ENCODE assay signal across 11 mouse cellular contexts in genomic region chr10:95551752-95552151, GRCm38 (mm10). TPM values are rescaled to one million over a fixed set of nuclear protein-coding genes. Genes with fewer than 3 reads are reported as not detected.
A peak's percentile ranks its signal among the peaks of the same experiment; 100 is the strongest.
DNase-seq lines count a peak whose midpoint lies in the region; ATAC-seq lines count a peak whose summit lies in the region.
"Had no signal": no experiment of that assay in that cellular context is flagged by ENCODE, and none has a peak within 500 bp of the region (broad histone marks: within the 10 kb centered on the region; RNA-seq: fewer than 3 reads in every experiment).

No protein-coding gene starts in this region.

- H3K4me1 ChIP-seq in heart, embryonic 13.5 days, result peaks cover 40% of the 10 kb centered on the region
- peaks cover 4% of the 10 kb centered on the region for H3K4me1 ChIP-seq in neural tube, embryonic 12.5 days

- no peak for ATAC-seq in heart, embryonic 13.5 days (ENCODE audit: extremely low read depth, insufficient number of reproducible peaks, low FRiP score, low TSS enrichment)
- ATAC-seq in neural tube, embryonic 12.5 days (ENCODE audit: low FRiP score, low read depth), result 0 out of 2 replicates have a peak, but pooled peaks have one; percentile 22

- H3K36me3 ChIP-seq in heart, embryonic 13.5 days, result peaks cover 61% of the 10 kb centered on the region
- H3K36me3 ChIP-seq in neural tube, embryonic 12.5 days, result peaks cover 27% of the 10 kb centered on the region
- 0 out of 2 replicates have a peak, but pooled peaks cover 4% of the 10 kb centered on the region for H3K36me3 ChIP-seq in splenic B cell, adult 2 months (ENCODE audit: control insufficient read depth, insufficient read depth, low read length, poor library complexity, severe bottlenecking)

- no peak for DNase-seq in heart, postnatal 4 days
- no peak for DNase-seq in neural tube, embryonic 10.5 days (ENCODE audit: extremely low spot score, low spot score)
- DNase-seq in adipocyte (ENCODE audit: low spot score), result peak; percentile 51
- DNase-seq in splenic B cell, adult 2 months (ENCODE audit: low read depth, low spot score), result peak; percentile 47
- DNase-seq in layer of hippocampus, adult 9-10 months (ENCODE audit: low spot score), result no peak
- DNase-seq in T-cell, adult 2 months (ENCODE audit: low spot score), result no peak
- DNase-seq: cerebellum, adult 11-12 months; thymus, postnatal 36 days had no signal

- H3K27ac ChIP-seq in heart, embryonic 13.5 days (replicated peaks), result no peak overlapping the region
- H3K27ac ChIP-seq in neural tube, embryonic 12.5 days, result no peak overlapping the region

- H3K27me3 ChIP-seq in heart, embryonic 13.5 days (replicated peaks), result no peaks in the 10 kb centered on the region
- H3K27me3 ChIP-seq in neural tube, embryonic 12.5 days (replicated peaks), result no peaks in the 10 kb centered on the region
- H3K27me3 ChIP-seq in splenic B cell, adult 2 months (ENCODE audit: control insufficient read depth, insufficient read depth, low read length, poor library complexity, severe bottlenecking), result no peaks in the 10 kb centered on the region

- H3K4me3 ChIP-seq in heart, embryonic 13.5 days, result peak overlapping the region; percentile 87; the same call in 1 of the 2 replicates
- no peak overlapping the region for H3K4me3 ChIP-seq in neural tube, embryonic 12.5 days
- H3K4me3 ChIP-seq: erythroblast, embryonic 14.5 days had no signal

- H3K9me3 ChIP-seq in heart, embryonic 13.5 days, result no peaks in the 10 kb centered on the region
- no peaks in the 10 kb centered on the region for H3K9me3 ChIP-seq in neural tube, embryonic 12.5 days

- no peak overlapping the region for H3K9ac ChIP-seq in heart, embryonic 13.5 days
- no peak overlapping the region for H3K9ac ChIP-seq in neural tube, embryonic 12.5 days

- H3K4me2 ChIP-seq in heart, embryonic 13.5 days, result peak overlapping the region; percentile 55; the same call in 1 of the 2 replicates
- no peak overlapping the region for H3K4me2 ChIP-seq in neural tube, embryonic 12.5 days (replicated peaks)

RNA-seq across cellular contexts. Expression of gene Nudt4, which starts 12.2 kb away (rescaled TPM):
- 85.2 and 107 TPM in 2 replicates for polyA plus RNA-seq in heart, embryonic 13.5 days (2015; fragmentation: Nextera tagmentation; extraction: Ambion mirVana)
- 100 to 1,000 TPM; 201 to 218 TPM for total RNA-seq in heart, postnatal 4 days (2021)
- 120 and 130 TPM in 2 replicates for polyA plus RNA-seq in neural tube, embryonic 12.5 days (2016; fragmentation: Nextera tagmentation; extraction: Ambion mirVana)

RNA-seq across cellular contexts. Expression of gene Ube2n, which starts 36.8 kb away (rescaled TPM):
- polyA plus RNA-seq in heart, embryonic 13.5 days (2015; fragmentation: Nextera tagmentation; extraction: Ambion mirVana), result 248 and 271 TPM in 2 replicates
- 100 to 1,000 TPM; 143 to 146 TPM for total RNA-seq in heart, postnatal 4 days (2021)
- 399 and 408 TPM in 2 replicates for polyA plus RNA-seq in neural tube, embryonic 12.5 days (2016; fragmentation: Nextera tagmentation; extraction: Ambion mirVana)

RNA-seq across cellular contexts. Expression of gene Mrpl42, which starts 50.0 kb away (rescaled TPM):
- 542 and 584 TPM in 2 replicates for polyA plus RNA-seq in heart, embryonic 13.5 days (2015; fragmentation: Nextera tagmentation; extraction: Ambion mirVana)
- total RNA-seq in heart, postnatal 4 days (2021), result 100 to 1,000 TPM; 284 to 300 TPM
- polyA plus RNA-seq in neural tube, embryonic 12.5 days (2016; fragmentation: Nextera tagmentation; extraction: Ambion mirVana), result 262 TPM in 2 replicates

Comparison
In these comparisons a context has a peak if more than half of its experiments do, and no peak if none do; other contexts are left out.
1. DNase-seq: peak in adipocyte (single experiment) and splenic B cell, adult 2 months (single experiment); none in heart, postnatal 4 days (single experiment), neural tube, embryonic 10.5 days (single experiment), layer of hippocampus, adult 9-10 months (single experiment) and T-cell, adult 2 months (single experiment).